Mouse (Mus musculus): ENCODE measurements around the gene Catsperz. TPM values are rescaled to one million over a fixed set of nuclear protein-coding genes. Genes with fewer than 3 reads are reported as not detected.
"Not testable (repeated sequence)": the region's sequence is repeated elsewhere in the genome, so short reads cannot be mapped to it uniquely, and the experiment has no call there.

The Catsperz gene
- total and polyA plus RNA-seq, 2 experiments from 2014 or later: 2.2 TPM; not detected in 1

GRCm38 (mm10) chr19:6912205-6912970 is 12.8 kb downstream of the Catsperz start:
- DNase-seq (ENCODE audit: low spot score) (no peak), ATAC-seq (ENCODE audit: insufficient read depth, low read depth) (no peak)
- peaks cover 12% of the 10 kb centered on the region for H3K4me1 ChIP-seq (ENCODE audit: control insufficient read depth, insufficient read depth)
- H3K27ac ChIP-seq (ENCODE audit: low read depth): no peak overlapping the region
- H3K9ac ChIP-seq (replicated peaks; ENCODE audit: low read depth, low read length): no peak overlapping the region
- no peaks in the 10 kb centered on the region for H3K27me3 ChIP-seq (ENCODE audit: control insufficient read depth, insufficient read depth, low read length)
- H3K36me3 ChIP-seq (replicated peaks; ENCODE audit: control insufficient read depth, insufficient read depth, low read length): peaks cover 30% of the 10 kb centered on the region
- H3K9me3 ChIP-seq (replicated peaks; ENCODE audit: control insufficient read depth, low read length): no peaks in the 10 kb centered on the region
- no peak overlapping the region for H3K4me2 ChIP-seq (ENCODE audit: low read depth, low read length)
- 92% methylated on average over 15 of the region's 15 CpGs for WGBS
- TF ChIP-seq CTCF (IDR thresholded peaks at IDR 0.05; ENCODE audit: low read depth) (no peak), EP300 (IDR thresholded peaks at IDR 0.05; ENCODE audit: low read depth) (no peak)
- no peak overlapping the region for H3K4me3 ChIP-seq (ENCODE audit: low read depth, low read length)

- Histone ChIP-seq H3K9me3 (replicated peaks; ENCODE audit: control insufficient read depth, low read length) (no peaks in the 10 kb centered on the region), H3K4me1 (ENCODE audit: control insufficient read depth, insufficient read depth) (peaks cover 12% of the 10 kb centered on the region), H3K9ac (replicated peaks; ENCODE audit: low read depth, low read length) (no peak overlapping the region), H3K27ac (ENCODE audit: low read depth) (no peak overlapping the region), H3K4me3 (ENCODE audit: low read depth, low read length) (no peak overlapping the region), H3K4me2 (ENCODE audit: low read depth, low read length) (peak overlapping the region; percentile 73; the same call in 1 of the 2 replicates), H3K36me3 (replicated peaks; ENCODE audit: control insufficient read depth, insufficient read depth, low read length) (peaks cover 38% of the 10 kb centered on the region), H3K27me3 (ENCODE audit: control insufficient read depth, insufficient read depth, low read length) (no peaks in the 10 kb centered on the region)
- ATAC-seq (ENCODE audit: insufficient read depth, low read depth): no peak
- WGBS: 77% methylated on average over 19 of the region's 19 CpGs
- no peak for DNase-seq (ENCODE audit: low spot score)
- TF ChIP-seq CTCF (IDR thresholded peaks at IDR 0.05; ENCODE audit: low read depth): no peak
- TF ChIP-seq EP300 (IDR thresholded peaks at IDR 0.05; ENCODE audit: low read depth): no peak
Measured at GRCm38 (mm10) chr19:6911101-6912074, 13.8 kb downstream of the Catsperz start.

- not testable (repeated sequence) for H3K27me3 ChIP-seq (ENCODE audit: control insufficient read depth, insufficient read depth, low read length); DNase-seq (ENCODE audit: low spot score); H3K9me3 ChIP-seq (replicated peaks; ENCODE audit: control insufficient read depth, low read length)
- Histone ChIP-seq H3K4me2 (ENCODE audit: low read depth, low read length) (peak overlapping the region; percentile 73), H3K9ac (replicated peaks; ENCODE audit: low read depth, low read length) (peak overlapping the region; percentile 66), H3K36me3 (replicated peaks; ENCODE audit: control insufficient read depth, insufficient read depth, low read length) (peaks cover 48% of the 10 kb centered on the region), H3K4me1 (ENCODE audit: control insufficient read depth, insufficient read depth) (peaks cover 12% of the 10 kb centered on the region), H3K27ac (ENCODE audit: low read depth) (peak overlapping the region; percentile 99), H3K4me3 (ENCODE audit: low read depth, low read length) (peak overlapping the region; percentile 71)
- WGBS: 1% methylated on average over 29 of the region's 30 CpGs
- ATAC-seq (ENCODE audit: insufficient read depth, low read depth): peak; percentile 15
Measured at GRCm38 (mm10) chr19:6910306-6910705, 14.9 kb downstream of the Catsperz start.

GRCm38 (mm10) chr19:6909507-6910289 is 15.5 kb downstream of the Catsperz start, which contains the start of the genes Trmt112 and Prdx5:
Gene Trmt112, plus strand, starts transcription at chr19:6909698.
Gene Prdx5, minus strand, starts transcription at chr19:6910106.
- Histone ChIP-seq H3K9ac (replicated peaks; ENCODE audit: low read depth, low read length) (peak within 1 kb of the TSS; percentile 66), H3K36me3 (replicated peaks; ENCODE audit: control insufficient read depth, insufficient read depth, low read length) (peaks cover 54% of the 10 kb centered on the region), H3K4me1 (ENCODE audit: control insufficient read depth, insufficient read depth) (peaks cover 12% of the 10 kb centered on the region), H3K27me3 (ENCODE audit: control insufficient read depth, insufficient read depth, low read length) (no peaks in the 10 kb centered on the region), H3K9me3 (replicated peaks; ENCODE audit: control insufficient read depth, low read length) (no peaks in the 10 kb centered on the region), H3K27ac (ENCODE audit: low read depth) (peak within 1 kb of the TSS; percentile 99), H3K4me3 (ENCODE audit: low read depth, low read length) (peak within 1 kb of the TSS; percentile 71), H3K4me2 (ENCODE audit: low read depth, low read length) (peak within 1 kb of the TSS; percentile 73)
- TF ChIP-seq EP300 (IDR thresholded peaks at IDR 0.05; ENCODE audit: low read depth): peak; percentile 84
- TF ChIP-seq CTCF (IDR thresholded peaks at IDR 0.05; ENCODE audit: low read depth): peak; percentile 22
- ATAC-seq (ENCODE audit: insufficient read depth, low read depth): peak; percentile 90
- DNase-seq (ENCODE audit: low spot score): peak; percentile 95
- WGBS: under 1% methylated on average over 65 of the region's 65 CpGs

GRCm38 (mm10) chr19:6909021-6909420 is 16.2 kb downstream of the Catsperz start:
- 3% methylated on average over 11 of the region's 11 CpGs for WGBS
- Histone ChIP-seq H3K4me2 (ENCODE audit: low read depth, low read length) (peak overlapping the region; percentile 73), H3K27me3 (ENCODE audit: control insufficient read depth, insufficient read depth, low read length) (no peaks in the 10 kb centered on the region), H3K4me1 (ENCODE audit: control insufficient read depth, insufficient read depth) (peaks cover 12% of the 10 kb centered on the region), H3K4me3 (ENCODE audit: low read depth, low read length) (peak overlapping the region; percentile 71), H3K36me3 (replicated peaks; ENCODE audit: control insufficient read depth, insufficient read depth, low read length) (peaks cover 54% of the 10 kb centered on the region), H3K9ac (replicated peaks; ENCODE audit: low read depth, low read length) (peak overlapping the region; percentile 66), H3K27ac (ENCODE audit: low read depth) (peak overlapping the region; percentile 99), H3K9me3 (replicated peaks; ENCODE audit: control insufficient read depth, low read length) (no peaks in the 10 kb centered on the region)
- no peak for TF ChIP-seq EP300 (IDR thresholded peaks at IDR 0.05; ENCODE audit: low read depth)
- ATAC-seq (ENCODE audit: insufficient read depth, low read depth) (peak; percentile 0), DNase-seq (ENCODE audit: low spot score) (no peak)
